Mouse (Mus musculus) embryonic facial prominence, embryonic 12.5 days (tissue): Measurements from ENCODE around the gene Slc8a3. TPM values are rescaled to one million over a fixed set of nuclear protein-coding genes. Genes with fewer than 3 reads are reported as not detected.

ENCODE experiments used
- ATAC-seq: fragments of 200-750 bp; cut with Nextera tagmentation; 2 replicates; pipeline ENCODE4 v1.8.0; 2017; ENCODE audit not compliant: insufficient number of reproducible peaks, insufficient read depth, low FRiP score, low TSS enrichment
- H3K27ac ChIP-seq: fragments of 300-500 bp; sonication (generic); 2 replicates; pipeline ENCODE4 v1.5.1; 2016; ENCODE audit warnings: mild to moderate bottlenecking
- H3K27me3 ChIP-seq: fragments of 300-500 bp; sonication (generic); 2 replicates; pipeline ENCODE4 v1.6.1; 2016; ENCODE audit warnings: mild to moderate bottlenecking, moderate library complexity
- H3K36me3 ChIP-seq: fragments of 300-500 bp; sonication (generic); 2 replicates; pipeline ENCODE4 v1.6.1; 2016; ENCODE audit warnings: mild to moderate bottlenecking
- H3K4me1 ChIP-seq: fragments of 300-500 bp; sonication (generic); 2 replicates; pipeline ENCODE4 v1.6.1; 2016
- H3K4me2 ChIP-seq: fragments of 300-500 bp; sonication (generic); replicated peaks from 2 replicates; pipeline ENCODE4 v1.6.1; 2016; ENCODE audit warnings: mild to moderate bottlenecking, moderate library complexity
- H3K4me3 ChIP-seq: fragments of 300-500 bp; sonication (generic); 2 replicates; pipeline ENCODE4 v1.5.1; 2016; ENCODE audit warnings: mild to moderate bottlenecking
- H3K9ac ChIP-seq: fragments of 300-500 bp; sonication (generic); 2 replicates; pipeline ENCODE4 v1.6.1; 2016; ENCODE audit warnings: mild to moderate bottlenecking, moderate library complexity
- H3K9me3 ChIP-seq: fragments of 300-500 bp; sonication (generic); 2 replicates; pipeline ENCODE4 v1.6.1; 2016; ENCODE audit warnings: mild to moderate bottlenecking, moderate library complexity
- WGBS: fragments of 180-500 bp; shearing (Covaris S2); methylation state at CpG from one replicate; pipeline ENCODE4 v1.1.7; 2016; 5-methylcytosine and 5-hydroxymethylcytosine counted together
- polyA plus RNA-seq: library from polyadenylated mRNA; unstranded; fragments of >200 nt; fragmentation: Nextera tagmentation; extraction: Ambion mirVana; gene quantifications from 2 replicates; pipeline ENCODE4 v1.2.1, GENCODE M21; 2016

Gene Slc8a3
- polyA plus RNA-seq, 1 experiment from 2014 or later, result 0.73 TPM

- no peaks in the 10 kb centered on the region for H3K27me3 ChIP-seq
- H3K4me3 ChIP-seq, result no peak overlapping the region
- WGBS, result 30% methylated on average over 23 of the region's 23 CpGs
- no peak overlapping the region for H3K4me2 ChIP-seq
- H3K9ac ChIP-seq, result no peak overlapping the region
- ATAC-seq, result no peak
- no peaks in the 10 kb centered on the region for H3K4me1 ChIP-seq
- H3K9me3 ChIP-seq, result no peaks in the 10 kb centered on the region
- H3K27ac ChIP-seq, result no peak overlapping the region
- H3K36me3 ChIP-seq, result no peaks in the 10 kb centered on the region
These were observed 133.6 kb downstream of the Slc8a3 start for GRCm38 (mm10) chr12:81199280-81199955.

- no peaks in the 10 kb centered on the region for H3K9me3 ChIP-seq
- no peak overlapping the region for H3K4me3 ChIP-seq
- WGBS, result 70% methylated on average over 5 of the region's 5 CpGs
- no peak overlapping the region for H3K9ac ChIP-seq
- no peak overlapping the region for H3K4me2 ChIP-seq
- H3K27ac ChIP-seq, result no peak overlapping the region
- ATAC-seq, result no peak
- H3K36me3 ChIP-seq, result no peaks in the 10 kb centered on the region
- H3K27me3 ChIP-seq, result no peaks in the 10 kb centered on the region
- H3K4me1 ChIP-seq, result no peaks in the 10 kb centered on the region
These were observed 135.4 kb downstream of the Slc8a3 start for GRCm38 (mm10) chr12:81197468-81198075.

DNA sequence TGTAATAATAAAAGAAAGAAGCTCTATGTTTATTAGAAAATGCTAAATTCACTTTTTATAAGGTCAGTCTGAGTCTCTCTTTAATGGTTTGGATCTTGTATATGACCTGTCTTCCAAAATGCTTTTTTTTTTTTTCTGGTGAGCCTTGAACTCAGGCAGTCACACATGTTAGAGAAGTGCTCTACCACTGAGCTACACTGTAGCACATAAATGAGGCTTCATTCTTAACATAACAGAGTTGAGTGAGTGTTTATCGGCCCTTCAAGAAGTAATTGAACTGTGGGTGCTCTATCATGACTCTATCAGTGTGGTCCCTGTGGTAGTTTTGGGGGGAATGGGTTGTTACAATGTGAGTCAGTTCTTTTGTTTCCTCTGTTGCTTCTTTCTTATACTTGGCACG, 139.0 kb downstream of the Slc8a3 start:
- H3K4me1 ChIP-seq, result no peaks in the 10 kb centered on the region
- no peak overlapping the region for H3K4me2 ChIP-seq
- no peaks in the 10 kb centered on the region for H3K36me3 ChIP-seq
- H3K27ac ChIP-seq, result no peak overlapping the region
- WGBS, result 91% methylated on average over 2 of the region's 2 CpGs
- no peaks in the 10 kb centered on the region for H3K27me3 ChIP-seq
- no peak overlapping the region for H3K9ac ChIP-seq
- H3K4me3 ChIP-seq, result no peak overlapping the region
- ATAC-seq, result no peak
- no peaks in the 10 kb centered on the region for H3K9me3 ChIP-seq

DNA sequence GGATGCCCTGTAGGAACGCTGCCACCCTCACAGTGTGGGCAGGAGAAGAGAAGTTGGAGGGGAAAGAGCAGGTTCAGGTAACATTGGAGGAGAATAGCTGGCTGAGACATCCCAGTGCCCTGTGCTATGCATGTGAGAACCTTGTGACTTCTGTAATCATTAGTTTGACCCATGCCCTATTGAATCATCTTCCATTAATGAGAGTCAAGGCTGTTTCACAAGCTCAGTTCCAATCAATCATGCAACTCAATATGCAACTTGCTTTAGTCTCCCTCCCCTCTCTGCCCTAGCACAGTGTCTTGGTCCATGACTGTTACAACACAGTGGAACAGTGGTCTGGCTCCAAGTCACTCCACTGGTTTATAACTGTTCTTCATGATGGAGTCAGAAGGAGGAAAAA, 143.3 kb downstream of the Slc8a3 start:
- 86% methylated on average over 1 of the region's 1 CpGs for WGBS

DNA sequence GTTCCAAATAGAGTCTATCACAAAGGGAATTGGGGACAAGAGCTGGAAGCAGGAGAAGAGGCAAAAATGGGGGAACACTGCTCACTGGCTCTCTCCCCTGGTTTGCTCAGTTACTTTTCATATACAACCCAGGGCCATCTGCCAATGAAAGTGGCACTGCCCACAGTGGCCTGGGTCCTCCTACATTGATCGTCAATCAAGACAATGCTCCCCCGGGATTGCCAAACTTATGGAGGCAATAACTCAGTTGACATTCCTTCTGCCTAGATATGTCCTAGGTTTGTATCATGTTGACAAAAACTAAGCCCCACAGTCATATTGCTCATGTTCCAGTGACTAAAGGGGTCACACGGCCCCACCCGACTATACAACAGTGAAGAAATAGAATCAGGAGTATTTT, 144.0 kb downstream of the Slc8a3 start:
- Histone ChIP-seq H3K4me3 (no peak overlapping the region), H3K4me1 (no peaks in the 10 kb centered on the region), H3K9ac (no peak overlapping the region), H3K4me2 (no peak overlapping the region), H3K36me3 (no peaks in the 10 kb centered on the region), H3K27me3 (no peaks in the 10 kb centered on the region), H3K27ac (no peak overlapping the region), H3K9me3 (no peaks in the 10 kb centered on the region)
- WGBS, result 93% methylated on average over 4 of the region's 4 CpGs
- no peak for ATAC-seq

More for the DNA sequence above, 143.3 kb downstream of the Slc8a3 start:
- no peaks in the 10 kb centered on the region for H3K9me3 ChIP-seq
- H3K4me3 ChIP-seq, result no peak overlapping the region
- H3K4me2 ChIP-seq, result no peak overlapping the region
- H3K36me3 ChIP-seq, result no peaks in the 10 kb centered on the region
- H3K9ac ChIP-seq, result no peak overlapping the region
- H3K27me3 ChIP-seq, result no peaks in the 10 kb centered on the region
- H3K4me1 ChIP-seq, result no peaks in the 10 kb centered on the region
- no peak overlapping the region for H3K27ac ChIP-seq
- ATAC-seq, result no peak

- Histone ChIP-seq H3K9me3 (no peaks in the 10 kb centered on the region), H3K4me3 (no peak overlapping the region), H3K4me1 (no peaks in the 10 kb centered on the region), H3K27me3 (no peaks in the 10 kb centered on the region), H3K4me2 (no peak overlapping the region), H3K9ac (no peak overlapping the region), H3K27ac (no peak overlapping the region), H3K36me3 (no peaks in the 10 kb centered on the region)
- 84% methylated on average over 3 of the region's 3 CpGs for WGBS
- no peak for ATAC-seq
These were observed 144.6 kb downstream of the Slc8a3 start for GRCm38 (mm10) chr12:81188423-81188822.

DNA sequence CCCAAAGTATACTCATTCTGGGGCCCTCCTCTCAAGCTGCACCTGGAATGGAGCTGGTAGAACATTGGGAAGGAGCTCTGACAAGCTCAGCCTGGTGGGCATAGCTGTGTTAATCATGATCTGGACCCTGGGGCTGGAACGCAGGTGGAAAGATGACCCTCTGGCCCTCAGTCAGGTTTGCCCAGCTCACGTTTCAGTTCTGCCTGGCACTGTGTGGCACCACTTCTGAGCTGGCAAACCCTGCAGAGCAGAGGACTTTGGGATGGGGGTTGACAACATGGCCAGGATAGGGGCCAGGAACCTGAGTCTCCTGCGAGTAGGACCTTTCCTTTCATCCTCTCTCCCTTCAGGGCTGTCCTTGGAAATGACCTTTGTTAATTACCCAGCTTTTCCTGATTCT, 146.3 kb downstream of the Slc8a3 start:
- H3K4me1 ChIP-seq, result no peaks in the 10 kb centered on the region
- 80% methylated on average over 3 of the region's 3 CpGs for WGBS
- H3K4me3 ChIP-seq, result no peak overlapping the region
- no peaks in the 10 kb centered on the region for H3K9me3 ChIP-seq
- ATAC-seq, result no peak
- H3K9ac ChIP-seq, result no peak overlapping the region
- no peaks in the 10 kb centered on the region for H3K27me3 ChIP-seq
- H3K36me3 ChIP-seq, result no peaks in the 10 kb centered on the region
- no peak overlapping the region for H3K4me2 ChIP-seq
- H3K27ac ChIP-seq, result no peak overlapping the region

GRCm38 (mm10) chr12:81186081-81186480, 146.9 kb downstream of the Slc8a3 start:
- Histone ChIP-seq H3K9ac (no peak overlapping the region), H3K4me1 (no peaks in the 10 kb centered on the region), H3K27ac (no peak overlapping the region), H3K36me3 (no peaks in the 10 kb centered on the region), H3K9me3 (no peaks in the 10 kb centered on the region), H3K27me3 (no peaks in the 10 kb centered on the region), H3K4me3 (no peak overlapping the region), H3K4me2 (no peak overlapping the region)
- 89% methylated on average over 4 of the region's 4 CpGs for WGBS
- no peak for ATAC-seq

DNA sequence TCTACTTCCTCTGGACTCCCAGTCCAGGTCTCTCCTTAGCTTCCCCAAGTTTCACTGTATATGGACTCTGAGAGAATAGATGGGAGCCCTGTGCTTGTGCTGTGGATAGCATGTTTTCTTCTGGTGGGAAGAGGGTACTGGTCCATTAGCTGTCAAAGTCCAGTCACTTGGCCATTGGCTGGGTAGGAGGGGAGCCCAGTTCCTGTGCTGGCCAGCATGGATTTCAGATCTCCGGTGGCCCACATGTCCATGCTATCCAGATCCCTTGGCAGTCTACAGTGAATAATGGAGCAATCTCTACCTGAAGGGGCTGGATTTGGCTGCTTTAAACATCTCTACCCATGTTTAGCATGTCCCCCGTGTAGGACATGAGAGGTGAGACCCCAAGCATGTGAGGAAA, 148.0 kb downstream of the Slc8a3 start:
- Histone ChIP-seq H3K27me3 (no peaks in the 10 kb centered on the region), H3K36me3 (no peaks in the 10 kb centered on the region), H3K4me3 (no peak overlapping the region), H3K9me3 (no peaks in the 10 kb centered on the region), H3K4me2 (no peak overlapping the region), H3K9ac (no peak overlapping the region), H3K27ac (no peak overlapping the region), H3K4me1 (no peaks in the 10 kb centered on the region)
- no peak for ATAC-seq
- WGBS, result 86% methylated on average over 2 of the region's 2 CpGs

- Histone ChIP-seq H3K9ac (no peak overlapping the region), H3K27ac (no peak overlapping the region), H3K27me3 (no peaks in the 10 kb centered on the region), H3K9me3 (no peaks in the 10 kb centered on the region), H3K36me3 (no peaks in the 10 kb centered on the region), H3K4me1 (no peaks in the 10 kb centered on the region), H3K4me3 (no peak overlapping the region), H3K4me2 (no peak overlapping the region)
- WGBS, result 57% methylated on average over 3 of the region's 3 CpGs
- peak; percentile 60; the same call in 1 of the 2 replicates for ATAC-seq
These were observed 150.9 kb downstream of the Slc8a3 start for GRCm38 (mm10) chr12:81182073-81182472.

- no peak for ATAC-seq
- Histone ChIP-seq H3K36me3 (no peaks in the 10 kb centered on the region), H3K4me3 (no peak overlapping the region), H3K4me2 (no peak overlapping the region), H3K27ac (no peak overlapping the region), H3K9me3 (no peaks in the 10 kb centered on the region), H3K9ac (no peak overlapping the region), H3K4me1 (0 out of 2 replicates have a peak, but pooled peaks cover 3% of the 10 kb centered on the region), H3K27me3 (no peaks in the 10 kb centered on the region)
- WGBS, result 42% methylated on average over 9 of the region's 9 CpGs
These were observed 157.7 kb downstream of the Slc8a3 start for GRCm38 (mm10) chr12:81175252-81175651.

- Histone ChIP-seq H3K36me3 (no peaks in the 10 kb centered on the region), H3K4me2 (no peak overlapping the region), H3K4me3 (no peak overlapping the region), H3K9me3 (no peaks in the 10 kb centered on the region), H3K9ac (no peak overlapping the region), H3K4me1 (0 out of 2 replicates have a peak, but pooled peaks cover 3% of the 10 kb centered on the region), H3K27me3 (no peaks in the 10 kb centered on the region), H3K27ac (no peak overlapping the region)
- ATAC-seq, result no peak
- 91% methylated on average over 4 of the region's 4 CpGs for WGBS
These were observed 159.1 kb downstream of the Slc8a3 start for GRCm38 (mm10) chr12:81173893-81174292.
